Mouse (Mus musculus) liver, embryonic 14.5 days (tissue): ENCODE results near the gene Lbhd1.

ENCODE experiments used
- CTCF ChIP-seq: IDR thresholded peaks from 2 replicates; pipeline ENCODE4 v1.5.1; 2016; ENCODE audit warnings: antibody characterized with exemption, low read depth, control low read depth
- EP300 ChIP-seq: IDR thresholded peaks from 2 replicates; pipeline ENCODE4 v1.6.1; 2016; ENCODE audit warnings: antibody characterized with exemption, low read depth

GRCm38 (mm10) chr19:8899079-8899478 is 15.5 kb downstream of the Lbhd1 start:
- TF ChIP-seq CTCF (no peak), EP300 (no peak)
